Mouse (Mus musculus) induced T-regulatory cell, adult 2 months (primary cell): ENCODE results near the gene Mup5.
"Not testable (repeated sequence)": the region's sequence is repeated elsewhere in the genome, so short reads cannot be mapped to it uniquely, and the experiment has no call there.

Experiments
- DNase-seq: peaks from one replicate; pipeline ENCODE4 v3.0.0-alpha.2; 2012; ENCODE audit warnings: low read depth

Mup5 gene

GRCm38 (mm10) chr4:61834952-61835708 is at the start of gene Mup5:
Gene Mup5, minus strand, starts transcription at chr4:61835233.
- no peak for DNase-seq

GRCm38 (mm10) chr4:61858160-61858559 is 23.1 kb upstream of the Mup5 start:
- no peak for DNase-seq

- DNase-seq: no peak
Measured at GRCm38 (mm10) chr4:61855831-61856698, 21.0 kb upstream of the Mup5 start.

DNA sequence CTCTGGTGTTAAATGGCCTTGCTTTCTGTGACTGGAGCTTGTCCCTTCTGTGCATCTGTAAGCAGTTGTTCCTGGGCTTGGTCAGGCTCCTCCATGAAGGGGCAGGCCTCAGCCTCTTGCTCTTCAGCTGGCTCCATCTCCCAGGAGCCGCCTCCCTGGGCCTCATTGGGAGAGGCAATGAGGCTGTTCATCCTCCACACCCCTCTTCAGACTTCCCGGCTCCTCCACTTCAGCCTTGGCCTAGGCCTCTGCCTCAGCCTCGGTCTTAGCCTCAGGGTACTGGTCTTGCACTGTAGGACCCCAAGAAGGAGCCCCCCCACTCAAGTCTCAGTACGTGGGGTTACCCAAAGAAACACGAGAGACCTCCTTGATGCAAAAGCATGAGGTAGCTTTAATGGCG is 20.3 kb upstream of the Mup5 start:
- no peak for DNase-seq

- no peak for DNase-seq
Measured at GRCm38 (mm10) chr4:61844758-61845455, 9.9 kb upstream of the Mup5 start.

GRCm38 (mm10) chr4:61829211-61829610 is 5.8 kb downstream of the Mup5 start:
- DNase-seq: no peak

DNA sequence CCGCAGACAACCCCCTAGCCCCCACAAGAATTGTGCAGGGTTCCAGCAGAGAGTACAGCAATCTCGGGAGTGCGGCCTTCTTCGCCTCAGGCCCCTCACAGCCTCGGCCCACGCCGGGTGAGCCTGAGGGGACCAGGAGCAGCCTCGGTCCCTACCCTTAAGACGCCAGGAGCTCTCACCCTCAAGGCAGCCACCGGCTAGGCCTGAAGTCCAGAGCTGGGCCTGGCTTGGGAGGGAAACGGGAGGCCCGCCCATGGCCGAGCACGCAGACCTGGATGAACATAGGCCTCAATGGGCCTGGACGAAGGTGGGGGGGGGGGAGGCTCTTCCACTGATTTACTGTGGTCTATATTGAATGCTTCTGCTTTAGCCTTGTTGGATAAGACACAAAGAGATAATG is 11.8 kb downstream of the Mup5 start:
- no peak for DNase-seq

DNA sequence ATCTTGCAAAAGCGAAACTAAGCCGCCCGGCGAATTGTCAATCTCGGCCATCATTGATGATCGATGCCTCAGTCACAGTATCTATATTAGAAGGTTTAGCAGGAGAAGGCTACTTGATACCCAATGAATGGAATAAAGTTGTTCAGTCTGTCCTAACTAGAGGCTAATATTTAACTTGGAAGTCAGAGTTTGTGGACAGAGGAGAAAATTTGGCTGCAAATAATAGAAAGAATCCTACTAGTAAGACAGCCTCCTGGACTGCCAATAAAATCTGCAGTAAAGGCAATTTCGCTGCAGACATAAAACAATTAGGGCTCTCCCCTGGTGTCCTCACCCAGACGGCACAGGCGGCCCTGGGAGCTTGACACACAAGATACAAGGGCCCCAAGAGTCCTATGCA is 12.5 kb downstream of the Mup5 start:
- not testable (repeated sequence) for DNase-seq

DNA sequence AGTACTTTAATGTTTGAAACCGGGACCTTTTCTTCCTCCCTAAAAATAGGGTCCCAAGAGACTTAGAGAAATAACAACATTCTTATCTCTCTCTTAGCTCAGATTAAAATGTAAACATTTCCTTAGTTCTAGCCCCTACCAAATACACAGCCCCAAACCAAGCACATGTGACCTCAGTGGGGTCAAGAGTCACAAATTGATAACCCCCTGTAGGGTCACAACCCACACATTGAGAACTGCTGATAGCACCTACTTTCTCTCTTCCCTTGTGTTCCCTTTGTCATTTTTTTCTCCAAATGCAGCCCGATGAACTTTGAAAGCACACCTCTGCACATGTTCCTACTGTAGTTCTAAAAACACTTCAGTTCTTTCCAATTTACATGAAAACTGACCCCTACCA is 19.4 kb downstream of the Mup5 start:
- DNase-seq: no peak

DNA sequence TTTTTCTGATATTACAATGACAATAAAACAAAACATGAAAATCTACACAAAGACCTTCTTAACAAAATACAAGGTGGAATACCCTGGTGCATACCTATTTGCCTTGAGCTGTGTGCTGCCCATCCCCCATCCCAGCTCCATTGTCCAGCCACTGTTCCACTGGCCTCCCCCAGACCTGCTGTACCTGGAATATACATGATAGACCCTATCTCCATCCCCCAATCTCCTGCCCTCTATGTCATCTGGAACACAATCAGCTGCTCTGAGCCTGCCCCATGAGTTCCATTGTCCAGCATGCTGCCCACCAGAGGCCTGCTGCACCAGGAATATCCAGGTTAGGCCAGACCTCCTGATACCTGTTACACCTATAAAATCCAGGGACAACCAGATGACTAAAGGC is 21.6 kb downstream of the Mup5 start:
- no peak for DNase-seq

DNA sequence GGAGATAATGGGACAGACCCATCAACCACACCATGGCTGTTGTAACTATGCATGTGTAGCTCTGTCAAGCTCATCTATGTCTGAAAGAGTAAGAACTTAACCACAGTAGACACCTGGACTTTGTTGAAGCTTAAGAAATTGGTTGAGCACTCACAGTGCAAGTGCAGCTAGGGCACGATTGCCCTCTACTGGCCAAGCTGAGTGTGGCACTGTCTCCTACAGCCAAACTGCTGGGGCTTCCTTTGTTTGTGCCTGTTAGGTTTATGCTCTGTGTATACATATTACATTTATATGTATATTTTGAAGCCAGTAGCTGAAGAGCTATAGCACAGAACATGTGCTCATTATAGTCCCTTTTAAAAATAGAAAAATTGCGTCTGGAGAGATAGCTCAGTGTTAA is 23.8 kb downstream of the Mup5 start:
- DNase-seq: not testable (repeated sequence)

DNA sequence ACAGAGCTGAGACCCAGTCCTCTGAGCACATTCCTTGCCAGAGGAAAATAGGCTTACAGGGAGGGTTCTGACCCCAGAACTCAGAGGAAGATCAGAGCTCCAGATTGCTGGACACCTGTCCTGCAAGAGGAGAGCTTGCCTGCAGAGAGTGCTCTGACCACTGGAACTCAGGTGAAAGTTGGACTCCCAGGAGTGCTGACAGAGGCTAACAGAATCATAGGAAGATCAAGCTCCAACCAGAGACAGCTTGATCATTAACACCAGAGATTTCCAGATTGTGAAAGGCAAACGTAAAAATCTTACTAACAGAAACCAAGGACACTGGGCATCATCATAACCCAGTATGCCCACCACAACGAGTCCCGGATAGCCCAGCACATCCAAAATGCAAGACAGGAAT is 26.1 kb downstream of the Mup5 start:
- DNase-seq: not testable (repeated sequence)

- not testable (repeated sequence) for DNase-seq
Measured at GRCm38 (mm10) chr4:61789699-61790098, 45.3 kb downstream of the Mup5 start.

GRCm38 (mm10) chr4:61784231-61784630 is 50.8 kb downstream of the Mup5 start:
- not testable (repeated sequence) for DNase-seq

DNA sequence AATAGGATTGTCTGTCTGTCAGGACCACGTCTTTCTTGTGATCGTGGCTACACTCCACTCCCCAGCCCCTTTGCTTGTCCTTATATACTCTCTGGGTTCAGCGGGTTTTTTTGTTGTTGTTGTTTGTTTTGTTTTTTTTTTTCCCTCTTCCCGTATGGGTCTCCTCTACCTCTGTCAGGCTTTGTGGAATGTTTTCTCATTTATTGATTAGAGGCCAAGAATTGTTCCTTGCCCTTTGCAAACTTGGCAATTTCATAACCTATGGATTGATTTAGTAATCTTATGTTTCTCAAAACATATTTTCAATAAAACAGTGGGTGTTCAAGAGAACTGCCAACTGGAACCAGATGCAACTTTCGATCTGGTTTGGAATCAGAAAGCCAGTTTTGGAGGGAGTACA is 52.9 kb downstream of the Mup5 start, which contains the start of gene Mup19:
Gene Mup19, minus strand, starts transcription at position 101 of the 400 bp plus-strand sequence.
- DNase-seq: not testable (repeated sequence)
